Mouse (Mus musculus) urinary bladder, postnatal 25 days (tissue): ENCODE data around the gene Il1rl1.

Source experiments
- DNase-seq: peaks from one replicate; pipeline ENCODE4 v3.0.0; 2022; ENCODE audit warnings: low spot score

Gene Il1rl1

DNA sequence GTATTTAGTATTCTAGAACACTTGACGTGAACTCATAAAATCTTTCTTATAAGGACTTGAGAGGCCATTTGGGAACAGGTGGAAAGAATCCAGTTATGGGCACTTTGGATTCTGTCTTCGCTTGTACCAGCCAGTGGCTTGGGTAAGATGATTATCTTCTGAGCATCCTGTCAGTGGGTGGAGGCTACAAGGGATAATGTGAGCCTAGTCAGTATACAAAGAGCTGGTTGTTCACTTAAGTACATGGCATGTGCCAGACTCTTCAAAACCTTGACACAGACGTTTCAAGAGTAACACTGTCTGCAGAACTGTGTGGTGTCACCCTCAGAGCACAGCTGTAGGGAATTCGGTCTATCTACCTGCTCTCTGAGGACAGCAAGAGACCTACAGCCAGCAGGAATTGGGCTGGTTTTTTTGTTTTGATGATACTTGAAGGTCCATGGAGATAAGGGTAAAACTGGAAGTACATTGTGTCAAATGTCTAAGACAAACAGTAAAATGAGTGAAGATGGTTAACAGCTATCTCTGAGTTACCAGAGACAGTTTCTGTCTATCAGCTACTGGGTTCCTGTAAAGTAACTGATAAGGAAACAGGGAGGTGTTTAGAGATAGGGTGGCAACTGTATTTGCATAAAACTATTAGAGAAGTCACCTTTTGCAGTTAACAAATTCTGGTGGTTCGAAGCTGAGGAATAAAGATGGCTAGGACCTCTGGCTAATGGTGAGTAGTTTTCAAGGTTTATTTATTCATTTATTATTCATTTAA lies at the start of gene Il1rl1:
Gene Il1rl1 (plus strand): TSS at position 661 of the 766 bp plus-strand sequence.
- no peak for DNase-seq

DNA sequence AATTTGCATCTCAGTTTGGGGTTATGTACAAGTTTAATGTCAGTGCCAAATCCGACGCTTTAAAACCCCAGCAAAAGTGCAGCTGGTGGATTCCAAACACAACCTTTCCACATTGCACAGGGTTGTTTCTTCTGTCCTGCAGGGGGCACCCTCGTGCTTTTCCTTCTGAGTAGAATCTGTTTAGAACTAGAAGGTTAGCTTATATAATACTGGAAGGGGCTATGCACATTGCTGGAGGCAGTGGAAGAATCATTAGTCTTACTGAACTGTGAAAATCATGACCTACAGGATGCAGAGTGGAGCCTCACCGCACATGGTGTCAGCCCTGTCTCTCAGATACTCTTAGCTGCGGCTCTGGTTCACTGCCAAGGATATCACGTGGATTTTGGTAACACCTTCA lies 49.3 kb upstream of the Il1rl1 start:
- DNase-seq, result peak; percentile 68

DNA sequence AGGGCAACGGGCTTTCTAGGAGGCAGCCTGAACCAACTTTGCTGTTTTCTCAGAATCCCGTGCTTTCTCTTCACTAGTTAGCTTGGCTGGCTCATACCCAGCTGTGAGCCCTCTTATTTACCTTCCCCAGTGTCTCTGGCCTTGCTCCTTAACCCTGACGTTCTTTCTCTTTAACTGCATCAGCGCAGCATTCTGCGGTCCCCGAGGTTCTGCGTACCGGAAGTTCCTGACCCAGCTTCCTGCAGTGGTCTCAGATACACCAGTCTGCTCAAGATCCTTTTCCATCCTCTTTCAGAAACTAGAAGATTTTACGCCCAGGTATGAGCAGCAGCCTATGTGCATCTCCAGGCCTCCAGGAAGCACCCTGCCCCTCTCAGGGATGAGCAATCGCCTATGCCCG lies 48.4 kb upstream of the Il1rl1 start:
- DNase-seq, result no peak

- DNase-seq, result no peak
Measured at GRCm38 (mm10) chr1:40382841-40383240, 46.5 kb upstream of the Il1rl1 start.

GRCm38 (mm10) chr1:40384931-40385545 lies 44.3 kb upstream of the Il1rl1 start:
- DNase-seq, result no peak

DNA sequence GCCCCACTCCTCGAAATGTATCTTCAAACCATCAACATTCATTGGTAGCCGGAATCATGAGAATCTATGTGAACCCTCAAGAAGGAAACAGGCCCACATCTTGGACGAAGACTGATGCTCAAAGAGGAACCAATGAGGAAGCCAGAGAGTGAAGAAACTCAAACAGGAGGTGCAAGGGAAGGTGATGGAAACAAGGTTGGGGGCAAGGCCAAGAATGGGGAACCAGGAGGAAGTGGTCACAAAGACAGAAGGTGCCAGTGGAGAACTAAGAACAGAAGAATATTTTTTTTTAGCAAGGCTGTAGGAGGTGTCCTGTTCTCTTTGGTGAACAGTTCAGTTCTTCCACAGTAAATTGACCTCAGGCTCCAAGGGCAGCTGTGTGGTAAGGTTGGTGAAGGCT lies 38.0 kb upstream of the Il1rl1 start:
- no peak for DNase-seq

GRCm38 (mm10) chr1:40392535-40392934 lies 36.8 kb upstream of the Il1rl1 start:
- DNase-seq, result no peak

- DNase-seq, result no peak
Measured at GRCm38 (mm10) chr1:40393214-40393613, 36.2 kb upstream of the Il1rl1 start.

DNA sequence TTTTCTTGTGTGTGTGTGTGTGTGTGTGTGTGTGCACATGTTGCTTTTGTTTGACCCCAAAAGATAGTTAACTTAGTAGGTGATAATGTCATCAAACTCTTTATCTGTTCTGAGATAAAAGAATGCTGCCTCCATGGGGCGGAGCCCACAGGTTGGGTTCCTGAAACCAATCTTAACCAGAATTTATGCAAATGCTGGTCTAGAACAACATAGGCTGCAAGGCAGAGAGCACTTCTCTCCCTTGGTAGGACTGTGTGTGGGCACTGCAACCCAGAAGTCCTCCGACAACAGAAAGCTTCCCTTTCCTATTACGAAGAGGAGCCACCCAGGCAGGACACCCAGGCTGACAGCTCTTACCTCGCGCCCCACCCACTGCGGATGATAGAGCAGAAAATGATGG lies 29.7 kb upstream of the Il1rl1 start:
- no peak for DNase-seq

- DNase-seq, result no peak
Measured at GRCm38 (mm10) chr1:40404682-40405081, 24.7 kb upstream of the Il1rl1 start.

- DNase-seq, result no peak
Measured at GRCm38 (mm10) chr1:40409882-40410281, 19.5 kb upstream of the Il1rl1 start.

GRCm38 (mm10) chr1:40413039-40413438 lies 16.3 kb upstream of the Il1rl1 start:
- DNase-seq, result no peak

DNA sequence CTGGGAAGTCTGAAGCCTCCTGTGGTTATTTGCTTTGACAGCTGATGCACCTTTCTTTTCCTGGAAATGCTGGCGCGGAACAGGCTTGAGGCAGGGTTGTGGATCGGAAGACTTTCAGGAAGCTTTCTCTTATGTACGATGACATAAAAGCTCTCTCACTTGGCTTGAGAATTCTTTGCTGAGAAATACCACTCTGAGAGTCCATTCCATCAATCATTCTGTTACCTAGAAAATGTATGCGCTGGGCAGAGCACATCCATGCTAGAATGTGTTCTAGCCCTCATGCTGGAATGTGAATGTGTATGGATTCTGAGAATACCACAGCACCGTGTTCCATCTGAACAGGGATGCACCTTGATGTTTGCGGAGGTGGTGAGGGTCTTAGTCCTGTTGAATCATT lies 15.1 kb upstream of the Il1rl1 start:
- DNase-seq, result no peak

DNA sequence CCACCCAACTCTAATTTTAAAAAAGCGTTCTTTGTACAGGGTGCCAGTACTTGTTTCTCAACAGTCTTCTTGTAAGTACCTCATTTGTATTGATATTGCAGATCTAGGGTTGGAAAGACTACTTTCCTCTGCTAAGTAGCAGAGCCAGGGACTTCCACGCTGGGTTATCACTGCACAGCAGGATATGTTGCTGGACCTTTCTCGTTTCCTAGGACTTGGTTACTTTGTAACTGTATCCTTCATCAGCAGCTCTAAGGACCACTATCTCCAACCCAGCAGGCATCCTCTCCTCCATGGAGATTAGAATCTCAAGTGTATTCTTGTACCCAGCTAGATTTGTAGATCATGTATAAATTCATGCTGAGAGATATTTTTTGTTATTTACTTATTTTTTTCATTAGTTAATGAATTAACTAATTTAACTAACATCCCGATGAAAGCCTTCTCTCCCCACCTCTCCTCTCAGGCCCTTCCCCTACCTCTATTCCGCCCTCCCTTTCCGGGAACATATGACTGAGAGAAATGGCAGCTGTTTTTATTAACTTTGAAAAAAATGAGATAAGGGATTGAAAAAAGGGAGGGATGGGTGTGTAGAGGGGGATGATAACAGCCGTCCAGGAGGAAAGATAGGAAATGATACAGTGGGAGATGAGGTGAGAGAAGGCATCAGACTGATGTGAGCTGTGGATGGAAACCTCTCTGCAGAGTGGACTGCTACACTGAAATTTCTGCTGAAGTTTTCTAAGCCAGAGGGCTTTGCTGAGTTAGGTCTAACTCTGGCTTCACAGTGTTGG lies 14.3 kb upstream of the Il1rl1 start:
- no peak for DNase-seq

DNA sequence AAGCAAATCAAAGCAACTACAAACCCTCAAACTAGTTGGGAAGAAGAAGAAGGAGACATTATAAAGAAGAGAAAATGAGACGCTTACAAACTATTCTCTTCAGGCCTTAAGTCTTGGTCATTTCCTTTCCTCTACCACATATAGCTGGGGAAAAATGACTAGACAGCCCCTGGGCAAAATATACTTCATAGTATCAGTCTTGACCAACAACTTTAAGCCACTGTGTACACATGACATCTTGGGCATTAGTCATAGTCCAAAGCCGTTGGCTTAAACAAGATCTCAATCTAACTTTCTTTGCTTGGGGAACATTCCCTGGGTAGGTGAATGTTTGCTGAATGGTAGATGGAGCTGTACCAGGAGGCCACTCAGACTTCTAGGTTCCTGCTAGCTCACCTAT lies 12.3 kb upstream of the Il1rl1 start:
- DNase-seq, result no peak

DNA sequence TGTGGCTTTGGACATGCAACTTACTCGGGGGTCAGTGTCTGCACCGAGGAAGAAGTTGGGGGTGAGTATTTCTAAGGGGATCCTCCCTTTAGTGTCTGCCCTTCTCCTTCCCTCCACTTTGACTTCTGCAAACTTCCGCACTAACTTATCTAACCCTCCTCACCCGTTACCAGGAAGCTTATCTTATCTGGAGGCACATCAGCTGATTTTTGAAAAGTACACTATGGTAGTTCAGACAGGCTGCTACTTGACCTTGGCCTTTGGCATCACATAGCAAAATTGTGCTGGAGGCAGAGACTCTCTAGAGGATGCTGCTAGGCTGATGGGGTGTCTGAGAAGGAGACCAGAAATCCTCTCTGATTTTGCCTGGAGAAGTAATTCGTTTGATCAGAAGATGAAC lies 10.9 kb upstream of the Il1rl1 start:
- no peak for DNase-seq

GRCm38 (mm10) chr1:40423892-40424291 lies 5.5 kb upstream of the Il1rl1 start:
- DNase-seq, result no peak

GRCm38 (mm10) chr1:40427270-40427669 lies 2.1 kb upstream of the Il1rl1 start:
- no peak for DNase-seq

- no peak for DNase-seq
Measured at GRCm38 (mm10) chr1:40427901-40428300, 1.5 kb upstream of the Il1rl1 start.

GRCm38 (mm10) chr1:40430143-40430834 lies 919 bp downstream of the Il1rl1 start:
- no peak for DNase-seq

- DNase-seq, result no peak
Measured at GRCm38 (mm10) chr1:40432169-40432568, 2.8 kb downstream of the Il1rl1 start.

- DNase-seq, result no peak
Measured at GRCm38 (mm10) chr1:40435936-40436335, 6.6 kb downstream of the Il1rl1 start.
